Comparison of ENCODE assay signal across 1 mouse cellular context in the genomic region with DNA sequence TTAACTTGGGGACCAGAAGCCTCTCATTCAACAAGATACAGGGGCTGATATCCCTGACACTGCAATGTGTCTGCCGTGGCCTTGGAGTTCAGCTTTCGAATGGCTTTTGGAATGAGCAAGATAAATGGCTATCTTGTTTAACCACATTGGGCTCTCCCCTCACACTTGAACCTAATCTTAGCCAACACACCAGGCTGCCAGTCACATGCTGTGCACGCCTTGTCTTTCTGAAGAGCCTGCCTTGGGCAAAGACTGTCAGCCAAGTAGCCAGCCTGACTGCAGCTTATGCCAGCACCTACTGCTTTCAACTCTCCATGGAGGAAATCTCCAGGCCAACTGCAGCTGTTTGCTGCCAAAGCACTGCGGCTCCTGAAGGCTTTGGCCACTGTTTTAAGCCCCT.
A peak's percentile ranks its signal among the peaks of the same experiment; 100 is the strongest.
TF ChIP-seq lines count a peak whose summit lies in the region.

No protein-coding gene starts in this region.

TF ChIP-seq in MEL, 35 proteins besides CTCF, POLR2A, EP300 and RAD21 (continued from another document):
- TF ChIP-seq HCFC1 (IDR thresholded peaks at IDR 0.05; ENCODE audit: low read depth, low read length) = no peak
- TF ChIP-seq MEF2A (IDR thresholded peaks at IDR 0.05; ENCODE audit: extremely low read depth, insufficient replicate concordance, low read depth, low read length, poor library complexity, severe bottlenecking) = no peak
- peak; percentile 90 for TF ChIP-seq MXI1 (IDR thresholded peaks at IDR 0.05; ENCODE audit: low read depth, low read length)
- TF ChIP-seq MAZ (IDR thresholded peaks at IDR 0.05; ENCODE audit: low read depth, low read length) = no peak
- TF ChIP-seq TAL1 (IDR thresholded peaks at IDR 0.05; ENCODE audit: low read length) = peak; percentile 99
- peak; percentile 91 for TF ChIP-seq ETS1 (IDR thresholded peaks at IDR 0.05; ENCODE audit: low read depth, low read length)
- peak; percentile 48; the same call in 1 of the 2 replicates for TF ChIP-seq TBP (IDR thresholded peaks at IDR 0.05; ENCODE audit: low read depth, low read length)
- TF ChIP-seq ZNF384 (IDR thresholded peaks at IDR 0.05; ENCODE audit: low read depth, low read length) = no peak
- peak; percentile 99 for TF ChIP-seq TCF12 (IDR thresholded peaks at IDR 0.05; ENCODE audit: low read depth, low read length)
- TF ChIP-seq MAX (IDR thresholded peaks at IDR 0.05; ENCODE audit: low read length) = peak; percentile 94
- TF ChIP-seq NRF1 (IDR thresholded peaks at IDR 0.05; ENCODE audit: insufficient read depth, low read depth, low read length, poor library complexity, severe bottlenecking) = no peak
- peak; percentile 88 for TF ChIP-seq USF1 (IDR thresholded peaks at IDR 0.05; ENCODE audit: low read depth, low read length)
- peak; percentile 93 for TF ChIP-seq MYC (IDR thresholded peaks at IDR 0.05; ENCODE audit: low read depth, low read length)
- no peak for TF ChIP-seq USF2 (IDR thresholded peaks at IDR 0.05; ENCODE audit: borderline replicate concordance in 1 of 2, insufficient read depth in 1 of 2, low read depth in 1 of 2, low read length in 2 of 2)
- no peak for TF ChIP-seq CHD2 (IDR thresholded peaks at IDR 0.05; ENCODE audit: low read length)
